Mouse (Mus musculus) thymus, adult 2 months (tissue): Measurements from ENCODE around the gene Gm28305.

Experiments used
- CTCF ChIP-seq: fragments of 200-500 bp; IDR thresholded peaks from 2 replicates; pipeline ENCODE4 v1.5.1; 2012; ENCODE audit warnings: mild to moderate bottlenecking, control low read depth, low read length, moderate library complexity, borderline replicate concordance; ENCODE audit not compliant: control insufficient read depth, poor library complexity, insufficient read depth; ENCODE audit errors: extremely low read depth
- POLR2A ChIP-seq: fragments of 200-500 bp; IDR thresholded peaks from 2 replicates; pipeline ENCODE4 v1.6.1; 2012; ENCODE audit warnings: mild to moderate bottlenecking, low read length, control low read depth, moderate library complexity; ENCODE audit not compliant: control insufficient read depth, poor library complexity, insufficient read depth; ENCODE audit errors: extremely low read depth

DNA sequence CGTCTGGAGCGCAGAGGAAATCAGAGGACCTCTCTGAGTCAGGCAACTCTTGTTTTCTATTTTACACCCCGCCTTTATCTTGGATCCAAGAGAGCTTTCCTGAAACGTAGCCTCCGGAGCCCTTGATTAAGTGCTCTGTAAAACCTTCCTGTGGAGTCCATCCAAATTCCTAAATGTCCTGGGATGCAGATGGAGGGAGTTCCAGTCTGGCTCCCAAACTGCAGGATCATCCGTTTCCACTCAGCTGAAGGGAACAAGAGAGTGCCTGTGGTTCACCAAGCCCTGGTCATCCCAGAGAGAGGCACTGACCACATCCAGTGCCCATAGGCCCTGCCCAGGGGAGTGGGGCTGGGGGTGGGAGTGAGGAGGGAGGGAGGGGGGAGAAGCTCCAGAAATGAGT is 61.8 kb downstream of the Gm28305 start:
- no peak for TF ChIP-seq POLR2A
- TF ChIP-seq CTCF = no peak
